Mouse (Mus musculus): ENCODE data around the gene Fam104a.

DNA sequence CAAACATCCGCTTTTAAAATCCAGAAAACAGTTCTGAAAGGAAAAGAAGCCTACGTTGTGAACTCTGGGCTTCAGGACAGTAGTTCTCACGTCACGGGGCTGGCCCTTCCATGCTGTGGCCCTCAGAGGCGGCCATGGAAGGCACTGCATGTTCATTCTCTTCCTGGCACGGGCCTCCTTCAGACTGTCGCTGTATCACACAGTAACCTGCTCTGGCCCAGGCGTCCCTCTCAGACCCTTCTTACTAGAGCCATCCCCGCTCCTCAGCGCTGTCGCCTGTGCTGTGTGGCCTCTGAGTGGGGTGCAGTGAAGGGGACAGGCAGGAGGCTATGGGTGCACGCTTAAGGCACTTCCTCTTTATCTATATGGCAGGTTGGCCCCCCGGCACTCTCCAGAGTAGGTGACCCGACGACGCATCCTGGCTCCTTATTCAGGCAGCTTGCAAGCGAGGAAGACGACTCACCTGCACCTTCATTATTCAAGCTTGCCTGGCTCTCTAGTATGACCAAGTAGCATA, 22.1 kb downstream of the Fam104a start:
- no peak for TF ChIP-seq MAX (IDR thresholded peaks at IDR 0.05)
- no peak for TF ChIP-seq CTCF (IDR thresholded peaks at IDR 0.05; ENCODE audit: control insufficient read depth, insufficient read depth, insufficient read length)
- no peak for TF ChIP-seq CEBPB (IDR thresholded peaks at IDR 0.05; ENCODE audit: low read depth)
- no peak for TF ChIP-seq USF1 (IDR thresholded peaks at IDR 0.05; ENCODE audit: low read depth)
